Mouse (Mus musculus) CH12.LX (cell line): ENCODE data around the gene Gm49380. TPM values are rescaled to one million over a fixed set of nuclear protein-coding genes. Genes with fewer than 3 reads are reported as not detected.

Experiments used
- DNase-seq: peaks from one replicate; pipeline ENCODE4 v3.0.0-alpha.2; 2013; ENCODE audit errors: extremely low read depth
- H3K27ac ChIP-seq: 2 replicates; pipeline ENCODE4 v1.5.1; 2012; ENCODE audit warnings: low read depth, mild to moderate bottlenecking, control low read depth, moderate library complexity; ENCODE audit not compliant: insufficient read depth
- H3K27me3 ChIP-seq: replicated peaks from 2 replicates; pipeline ENCODE3; 2012; ENCODE audit warnings: inconsistent platforms
- H3K36me3 ChIP-seq, 2 experiments: replicated peaks in 1 of 2; 2 replicates each; pipeline versions ENCODE3 to v1.6.1; 2012; ENCODE audit warnings: inconsistent platforms in 1 of 2, low read length in 1 of 2, mild to moderate bottlenecking in 1 of 2, mixed read lengths in 1 of 2, moderate library complexity in 1 of 2; ENCODE audit not compliant: control insufficient read depth in 1 of 2, insufficient read depth in 1 of 2
- H3K4me1 ChIP-seq, 2 experiments: 2 replicates each; pipeline ENCODE4 v1.6.1; 2012; ENCODE audit warnings: inconsistent platforms in 1 of 2, moderate library complexity in 1 of 2; ENCODE audit not compliant: insufficient read depth in 2 of 2, control insufficient read depth in 1 of 2
- H3K4me2 ChIP-seq: 2 replicates; pipeline ENCODE4 v1.6.1; 2012; ENCODE audit warnings: low read depth, mild to moderate bottlenecking, control low read depth; ENCODE audit not compliant: poor library complexity, insufficient read depth, severe bottlenecking
- H3K4me3 ChIP-seq, 3 experiments: fragments of 150-350 bp in 1 of 3; sonication (generic) in 1 of 3; replicated peaks in 1 of 3; 2 replicates each; pipeline versions ENCODE3 to v1.5.1; 2011 to 2012; ENCODE audit warnings: low read depth in 2 of 3, low read length in 2 of 3, mild to moderate bottlenecking in 2 of 3, moderate library complexity in 2 of 3, control low read depth in 1 of 3, improper control_type of control experiment in 1 of 3, inconsistent platforms in 1 of 3, mixed read lengths in 1 of 3; ENCODE audit not compliant: poor library complexity in 1 of 3
- H3K79me2 ChIP-seq: replicated peaks from 2 replicates; pipeline ENCODE4 v1.6.1; 2012; ENCODE audit warnings: mild to moderate bottlenecking, moderate library complexity; ENCODE audit not compliant: control insufficient read depth, poor library complexity, insufficient read depth, severe bottlenecking; ENCODE audit errors: extremely low read depth
- H3K9ac ChIP-seq: 2 replicates; pipeline ENCODE4 v1.6.1; 2012; ENCODE audit warnings: low read depth, mild to moderate bottlenecking, control low read depth, moderate library complexity; ENCODE audit not compliant: insufficient read depth
- H3K9me3 ChIP-seq: replicated peaks from 2 replicates; pipeline ENCODE3; 2012; ENCODE audit warnings: low read length, inconsistent platforms, mixed read lengths
- CHD1 ChIP-seq: IDR thresholded peaks from 2 replicates; pipeline ENCODE4 v1.6.1; 2012; ENCODE audit warnings: low read depth, low read length, improper control_type of control experiment, inconsistent platforms
- CHD2 ChIP-seq: IDR thresholded peaks from 2 replicates; pipeline ENCODE4 v1.6.1; 2011; ENCODE audit warnings: low read length, improper control_type of control experiment
- CTCF ChIP-seq, 2 experiments: IDR thresholded peaks in 1 of 2; conservative IDR thresholded peaks in 1 of 2; 2 replicates each; pipeline ENCODE4 v1.5.1; 2011 to 2012; ENCODE audit warnings: low read depth in 2 of 2, low read length in 2 of 2, improper control_type of control experiment in 1 of 2, inconsistent platforms in 1 of 2, mild to moderate bottlenecking in 1 of 2, moderate library complexity in 1 of 2
- ELF1 ChIP-seq: IDR thresholded peaks from 2 replicates; pipeline ENCODE4 v1.6.1; 2014; ENCODE audit warnings: low read depth, mild to moderate bottlenecking, inconsistent platforms, low read length, improper control_type of control experiment
- EP300 ChIP-seq: IDR thresholded peaks from 2 replicates; pipeline ENCODE4 v1.6.1; 2011; ENCODE audit warnings: low read length, improper control_type of control experiment
- GABPA ChIP-seq: IDR thresholded peaks from 2 replicates; pipeline ENCODE4 v1.6.1; 2012; ENCODE audit warnings: low read depth, low read length, improper control_type of control experiment, inconsistent platforms; ENCODE audit not compliant: insufficient replicate concordance
- JUN ChIP-seq: IDR thresholded peaks from 2 replicates; pipeline ENCODE4 v1.6.1; 2011; ENCODE audit warnings: low read depth, mild to moderate bottlenecking, low read length, improper control_type of control experiment, moderate library complexity; ENCODE audit not compliant: insufficient read depth
- JUND ChIP-seq: conservative IDR thresholded peaks from 2 replicates; pipeline ENCODE4 v1.6.1; 2011; ENCODE audit warnings: low read depth, low read length, improper control_type of control experiment
- KAT2A ChIP-seq: IDR thresholded peaks from 2 replicates; pipeline ENCODE4 v1.6.1; 2012; ENCODE audit warnings: low read length, improper control_type of control experiment, inconsistent platforms; ENCODE audit not compliant: insufficient replicate concordance
- MAX ChIP-seq: IDR thresholded peaks from 2 replicates; pipeline ENCODE4 v1.6.1; 2011; ENCODE audit warnings: low read length, improper control_type of control experiment
- MXI1 ChIP-seq: IDR thresholded peaks from 2 replicates; pipeline ENCODE4 v1.6.1; 2011; ENCODE audit warnings: mild to moderate bottlenecking, low read depth, low read length, improper control_type of control experiment
- NELFE ChIP-seq: IDR thresholded peaks from 2 replicates; pipeline ENCODE4 v1.6.1; 2011; ENCODE audit warnings: low read depth, low read length, improper control_type of control experiment
- PAX5 ChIP-seq: IDR thresholded peaks from 2 replicates; pipeline ENCODE4 v1.6.1; 2012; ENCODE audit warnings: low read length, inconsistent platforms, mixed read lengths
- POLR2A ChIP-seq: IDR thresholded peaks from 2 replicates; pipeline ENCODE4 v1.6.1; 2011; ENCODE audit warnings: low read depth, mild to moderate bottlenecking, improper control_type of control experiment, low read length
- RAD21 ChIP-seq: IDR thresholded peaks from 2 replicates; pipeline ENCODE4 v1.6.1; 2011; ENCODE audit warnings: low read depth, mild to moderate bottlenecking, low read length, improper control_type of control experiment, moderate library complexity
- TCF12 ChIP-seq: IDR thresholded peaks from 2 replicates; pipeline ENCODE4 v1.6.1; 2014; ENCODE audit warnings: low read depth, mild to moderate bottlenecking, inconsistent platforms, low read length, improper control_type of control experiment
- ZKSCAN1 ChIP-seq: IDR thresholded peaks from 2 replicates; pipeline ENCODE4 v1.6.1; 2012; ENCODE audit warnings: low read depth, inconsistent platforms, low read length, improper control_type of control experiment, borderline replicate concordance
- ZMIZ1 ChIP-seq: IDR thresholded peaks from 2 replicates; pipeline ENCODE4 v1.6.1; 2012; ENCODE audit warnings: low read depth, mild to moderate bottlenecking, inconsistent platforms, low read length, improper control_type of control experiment
- dilution Hi-C: fragments of 300-500 bp; cut with MboI; formaldehyde crosslinking; loops from 2 replicates; pipeline ENCODE4 v1.14.3; 2020; ENCODE audit warnings: low sequenced_read_pairs; ENCODE audit not compliant: extremely low pct_unique_long_range_greater_than_20kb, extremely low pct_ligation_motif_present
- in situ Hi-C: fragments of 300-500 bp; cut with MboI; formaldehyde crosslinking; loops from 3 replicates; pipeline ENCODE4 v1.14.3; 2019; ENCODE audit warnings: low sequenced_read_pairs, low pct_ligation_motif_present, low pct_unique_long_range_greater_than_20kb, mixed read lengths
- polyA plus RNA-seq: library from polyadenylated mRNA; unstranded; fragments of >175 nt; gene quantifications from 2 replicates; pipeline ENCODE4 v1.2.1, GENCODE M21; 2012; ENCODE audit warnings: low read depth; ENCODE audit not compliant: insufficient read length
- total RNA-seq, 2 experiments: library from RNA; depleted of rRNA; stranded (reverse); fragments of 300-350 nt in 1 of 2; fragments of >200 nt in 1 of 2; gene quantifications; 2 replicates each; pipeline ENCODE4 v1.2.3; 2012 to 2014

Gene Gm49380
- total and polyA plus RNA-seq, 3 experiments, result not detected

GRCm38 (mm10) chr9:44085276-44085675 is 28.0 kb downstream of the Gm49380 start:
- DNase-seq, result no peak
- peak overlapping the region; percentile 63 for H3K4me2 ChIP-seq
- in situ Hi-C loops (no loop called here), dilution Hi-C loops (no loop called here)
- TF ChIP-seq PAX5 (no peak), RAD21 (no peak), CTCF (conservative IDR thresholded peaks at IDR 0.05 in 1 of 2, IDR thresholded peaks at IDR 0.05 in 1 of 2; ENCODE audit: low read depth in 2 of 2, low read length in 2 of 2) (no peak), JUN (no peak), JUND (no peak), ELF1 (no peak), EP300 (no peak), ZKSCAN1 (no peak), KAT2A (no peak), CHD2 (no peak)
- peak overlapping the region; percentile 42; the same call in 1 of the 2 replicates for H3K9ac ChIP-seq
- H3K79me2 ChIP-seq, result no peaks in the 10 kb centered on the region
- no peaks in the 10 kb centered on the region for H3K9me3 ChIP-seq
- H3K4me1 ChIP-seq, result peaks cover 19 to 57% of the 10 kb centered on the region in 2 experiments
- H3K4me3 ChIP-seq, result peak overlapping the region; percentile 17 to 62 (median 46)
- no peak overlapping the region for H3K27ac ChIP-seq
- peaks cover 56% of the 10 kb centered on the region for H3K27me3 ChIP-seq
- H3K36me3 ChIP-seq, result no peaks in the 10 kb centered on the region

- H3K36me3 ChIP-seq, result no peaks in the 10 kb centered on the region
- TF ChIP-seq CHD1, result no peak
- no peak for TF ChIP-seq GABPA
- peak; percentile 51; the same call in 1 of the 2 replicates for TF ChIP-seq MAX
- peak; percentile 83 for TF ChIP-seq POLR2A
- 0 out of 2 replicates have a peak, but pooled peaks have one; percentile 28 for TF ChIP-seq ZMIZ1
- TF ChIP-seq NELFE, result peak; percentile 67
- TF ChIP-seq KAT2A, result no peak
- peak; percentile 56; the same call in 1 of the 2 replicates for TF ChIP-seq TCF12
- peak; percentile 30; the same call in 1 of the 2 replicates for TF ChIP-seq MXI1
- no peak for TF ChIP-seq CTCF (conservative IDR thresholded peaks at IDR 0.05 in 1 of 2, IDR thresholded peaks at IDR 0.05 in 1 of 2; ENCODE audit: low read depth in 2 of 2, low read length in 2 of 2)
- peaks cover 57% of the 10 kb centered on the region for H3K27me3 ChIP-seq
- DNase-seq, result peak; percentile 57
- no peaks in the 10 kb centered on the region for H3K79me2 ChIP-seq
- H3K9ac ChIP-seq, result peak overlapping the region; percentile 42; the same call in 1 of the 2 replicates
- dilution Hi-C loops, result no loop called here
- peaks cover 19 to 51% of the 10 kb centered on the region in 2 experiments for H3K4me1 ChIP-seq
- in situ Hi-C loops, result no loop called here
- peak overlapping the region; percentile 63 for H3K4me2 ChIP-seq
- no peaks in the 10 kb centered on the region for H3K9me3 ChIP-seq
- peak overlapping the region; percentile 17 to 62 (median 46) for H3K4me3 ChIP-seq
- no peak overlapping the region for H3K27ac ChIP-seq
These were observed 28.6 kb downstream of the Gm49380 start for GRCm38 (mm10) chr9:44084659-44085229.
